Mouse (Mus musculus) inflammation-experienced regulatory T-cells (primary cell): ENCODE measurements around the gene Oaz3. TPM values are rescaled to one million over a fixed set of nuclear protein-coding genes. Genes with fewer than 3 reads are reported as not detected.

Experiments
- polyA plus RNA-seq, 2 experiments: library from polyadenylated mRNA; unstranded; fragments of 100-300 nt; shearing (Covaris generic); gene quantifications; one replicate each; pipeline ENCODE4 v1.2.1; 2017

Gene Oaz3
- polyA plus RNA-seq = 1 to 10 TPM; 1.6 to 6.3 TPM

DNA sequence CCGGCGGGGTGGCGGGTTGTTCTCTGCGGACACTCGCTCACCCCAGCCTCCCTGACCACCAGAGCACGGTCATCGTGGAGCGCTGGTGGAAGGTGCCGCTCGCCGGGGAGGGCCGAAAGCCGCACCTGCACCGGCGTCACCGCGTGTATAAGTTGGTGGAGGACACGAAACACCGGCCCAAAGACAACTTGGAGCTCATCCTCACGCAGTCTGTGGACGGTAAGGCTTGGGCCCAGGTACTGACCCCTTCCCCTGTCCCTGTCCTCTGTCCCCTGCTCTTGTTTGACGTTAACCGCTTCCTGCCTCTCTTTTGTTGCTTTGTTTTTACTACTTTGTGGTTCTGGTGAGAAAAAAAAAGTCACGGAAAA, at the start of gene Oaz3:
Gene Oaz3 (minus strand): TSS at position 319 of the 368 bp plus-strand sequence.

GRCm38 (mm10) chr3:94480291-94480884, 36.7 kb upstream of the Oaz3 start, which contains the start of gene Riiad1:
Riiad1 (minus strand) TSS chr3:94480341.

DNA sequence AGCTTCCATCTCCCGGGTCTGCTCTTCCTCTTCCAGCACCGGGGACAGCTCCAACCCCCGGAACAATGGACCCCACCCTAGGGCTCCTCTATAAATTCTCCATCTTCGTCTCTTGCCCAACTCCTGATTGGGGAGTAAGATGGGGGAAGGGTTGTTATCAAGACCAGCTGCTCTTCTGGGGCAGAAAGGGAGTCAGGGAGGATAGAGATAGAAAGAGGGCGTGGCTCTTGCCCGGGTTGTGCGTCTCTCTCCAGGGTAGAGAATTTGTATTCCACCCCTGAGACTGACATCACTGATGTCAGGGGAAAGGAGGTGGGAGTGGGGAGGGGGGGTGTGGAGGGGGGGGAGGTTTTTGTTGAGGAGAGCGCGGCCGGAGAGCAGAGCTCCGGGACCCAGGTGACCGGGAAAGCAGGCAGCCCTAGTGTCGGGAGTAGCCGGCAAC, 34.3 kb upstream of the Oaz3 start, which contains the start of gene Celf3:
Gene Celf3 (plus strand): TSS at position 315 of the 442 bp plus-strand sequence.

DNA sequence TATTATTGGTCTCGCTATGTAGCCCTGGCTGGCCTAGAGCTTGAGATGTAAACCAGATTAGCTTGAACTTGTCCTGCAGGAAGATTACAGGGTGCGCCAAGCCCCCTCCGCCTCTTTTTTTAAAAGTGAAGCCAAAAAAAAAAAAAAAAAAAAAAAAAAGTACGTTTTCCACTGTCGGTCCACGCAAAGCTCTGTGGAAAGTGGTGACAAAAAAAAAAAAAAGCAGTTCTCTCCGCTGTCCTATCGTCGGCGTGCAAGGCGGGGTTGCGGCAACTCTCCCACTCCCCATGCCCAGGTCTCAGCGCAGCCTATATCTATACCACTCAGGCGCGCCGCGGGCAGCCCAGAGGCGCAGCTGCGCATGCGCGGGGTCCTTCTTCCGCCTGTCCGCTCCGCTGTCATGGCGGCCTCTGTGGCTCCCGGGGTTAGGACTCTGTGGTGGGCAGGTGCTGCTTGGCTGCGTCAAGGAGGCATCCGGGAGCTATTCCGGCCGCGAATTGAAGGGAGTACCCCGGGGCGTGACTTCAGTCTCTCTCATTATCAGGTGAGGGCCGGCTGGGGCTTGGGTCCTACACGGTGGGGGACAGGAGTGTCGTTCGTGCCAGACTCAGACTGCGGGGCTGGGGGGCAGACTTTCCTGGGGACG, 641 bp downstream of the Oaz3 start, which contains the start of gene Mrpl9:
Gene Mrpl9 (plus strand): TSS at position 368 of the 646 bp plus-strand sequence.

GRCm38 (mm10) chr3:94413031-94413679, 30.6 kb downstream of the Oaz3 start, which contains the start of gene Tdrkh:
Tdrkh (plus strand) TSS chr3:94413273.

GRCm38 (mm10) chr3:94398217-94398616, 45.5 kb downstream of the Oaz3 start, which contains the start of gene Lingo4:
Lingo4 (plus strand) TSS chr3:94398517.

Other genes starting within 250 kb of the Oaz3 start
- not detected for gene Gm5286, start 247.2 kb downstream of the Oaz3 start, polyA plus RNA-seq
- not detected for gene Gm4778, start 179.9 kb downstream of the Oaz3 start, polyA plus RNA-seq
- 1 to 10 TPM; 7.5 to 8.9 TPM for gene Them4, start 133.8 kb downstream of the Oaz3 start, polyA plus RNA-seq
- gene Them5, start 101.8 kb downstream of the Oaz3 start, polyA plus RNA-seq = not detected
- not detected for gene C2cd4d, start 81.5 kb downstream of the Oaz3 start, polyA plus RNA-seq
- 1 to 10 TPM; 1.8 to 4.6 TPM for gene Rorc, start 71.1 kb downstream of the Oaz3 start, polyA plus RNA-seq
- under 1 TPM; 0.40 to 0.45 TPM for gene Lingo4, start 45.4 kb downstream of the Oaz3 start, polyA plus RNA-seq
- 1 to 10 TPM; 5.4 to 9.4 TPM for gene Tdrkh, start 30.6 kb downstream of the Oaz3 start, polyA plus RNA-seq
- gene Mrpl9, start 597 bp downstream of the Oaz3 start, polyA plus RNA-seq = 10 to 100 TPM; 58.1 to 61.6 TPM
- 1 to 10 TPM; 1.8 to 6.0 TPM for gene Celf3, start 34.4 kb upstream of the Oaz3 start, polyA plus RNA-seq
- gene Riiad1, start 36.4 kb upstream of the Oaz3 start, polyA plus RNA-seq = 1 to 10 TPM in 1 of 2 experiments, under 1 TPM in 1; 0.47 to 2.2 TPM
- gene Snx27, start 138.8 kb upstream of the Oaz3 start, polyA plus RNA-seq = 10 to 100 TPM; 18.4 to 22.1 TPM
- not detected for gene Gm10972, start 199.2 kb upstream of the Oaz3 start, polyA plus RNA-seq
- 1 to 10 TPM in 1 of 2 experiments, under 1 TPM in 1; 0.73 to 2.4 TPM for gene Tuft1, start 215.0 kb upstream of the Oaz3 start, polyA plus RNA-seq
- gene Selenbp2, start 249.6 kb upstream of the Oaz3 start, polyA plus RNA-seq = under 1 TPM in 1 of 2 experiments, not detected in 1; 0.61 TPM